Mouse (Mus musculus): Measurements from ENCODE around the gene Grm5.

DNA sequence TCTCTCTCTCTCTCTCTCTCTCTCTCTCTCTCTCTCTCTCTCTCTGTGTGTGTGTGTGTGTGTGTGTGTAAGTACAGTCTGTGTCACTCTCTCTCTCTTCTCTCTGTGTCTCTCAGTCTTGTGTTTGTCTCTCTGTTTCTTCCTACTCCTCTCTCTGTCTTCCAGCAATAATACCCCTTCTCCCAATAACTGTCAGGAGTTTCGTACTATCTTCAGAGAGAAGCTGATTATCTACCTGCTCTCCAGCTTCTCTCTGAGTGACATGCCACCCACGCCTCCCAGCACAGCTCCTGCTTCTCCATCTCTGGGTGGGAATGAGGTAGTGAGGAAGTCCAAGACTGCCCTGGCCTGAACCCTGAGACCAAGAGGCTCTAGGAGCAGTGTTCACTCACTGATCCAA is at the start of gene Grm5:
- TF ChIP-seq CTCF (IDR thresholded peaks at IDR 0.05; ENCODE audit: borderline replicate concordance, control insufficient read depth, extremely low read depth, insufficient read depth, low read length, poor library complexity), result no peak
- TF ChIP-seq POLR2A (IDR thresholded peaks at IDR 0.05; ENCODE audit: control insufficient read depth, extremely low read depth, insufficient read depth, low read length, poor library complexity), result no peak

Measured in thymus, adult 2 months (tissue).